Mouse (Mus musculus): ENCODE results near the gene Rps27rt.

- no peak for TF ChIP-seq CTCF (IDR thresholded peaks at IDR 0.05; ENCODE audit: borderline replicate concordance, insufficient read depth, low read depth, low read length)
- TF ChIP-seq POLR2A (IDR thresholded peaks at IDR 0.05; ENCODE audit: borderline replicate concordance, insufficient read depth, low read length): peak; percentile 70; the same call in 1 of the 2 replicates
These were observed 48.8 kb downstream of the Rps27rt start, which contains the start of gene Gpd1l for GRCm38 (mm10) chr9:114933723-114934171.
